Mouse (Mus musculus) adrenal gland, postnatal 25 days (tissue): Measurements from ENCODE around the gene Top3b. TPM values are rescaled to one million over a fixed set of nuclear protein-coding genes. Genes with fewer than 3 reads are reported as not detected.
"Not testable (repeated sequence)": the region's sequence is repeated elsewhere in the genome, so short reads cannot be mapped to it uniquely, and the experiment has no call there.

Source experiments
- DNase-seq: peaks from one replicate; pipeline ENCODE4 v3.0.0; 2021; ENCODE audit warnings: mixed read lengths
- total RNA-seq: library from RNA; stranded (reverse); gene quantifications from 2 replicates; pipeline ENCODE4 v1.2.3, GENCODE M21; 2021

Gene Top3b
- total RNA-seq, 1 experiment from 2014 or later, result 74.9 TPM

- DNase-seq, result no peak
These were observed 26.6 kb downstream of the Top3b start for GRCm38 (mm10) chr16:16897056-16897584.

GRCm38 (mm10) chr16:16902329-16902728 lies 31.8 kb downstream of the Top3b start:
- DNase-seq, result no peak

- no peak for DNase-seq
These were observed 32.7 kb downstream of the Top3b start for GRCm38 (mm10) chr16:16903188-16903587.

- DNase-seq, result peak; percentile 61
These were observed 37.3 kb downstream of the Top3b start for GRCm38 (mm10) chr16:16907799-16908198.

- DNase-seq, result peak; percentile 75
These were observed 41.4 kb downstream of the Top3b start for GRCm38 (mm10) chr16:16911641-16912597.

- DNase-seq, result no peak
These were observed 42.9 kb downstream of the Top3b start for GRCm38 (mm10) chr16:16913440-16913839.

- DNase-seq, result peak; percentile 28
These were observed 48.0 kb downstream of the Top3b start for GRCm38 (mm10) chr16:16918441-16919117.

GRCm38 (mm10) chr16:16921021-16921435 lies 50.5 kb downstream of the Top3b start:
- peak; percentile 58 for DNase-seq

GRCm38 (mm10) chr16:16924481-16924880 lies 53.9 kb downstream of the Top3b start:
- DNase-seq, result peak; percentile 31

- no peak for DNase-seq
These were observed 56.0 kb downstream of the Top3b start for GRCm38 (mm10) chr16:16926536-16926935.

- not testable (repeated sequence) for DNase-seq
These were observed 58.4 kb downstream of the Top3b start for GRCm38 (mm10) chr16:16928908-16929307.

- DNase-seq, result no peak
These were observed 59.8 kb downstream of the Top3b start for GRCm38 (mm10) chr16:16930326-16930725.

- DNase-seq, result no peak
These were observed 60.3 kb downstream of the Top3b start for GRCm38 (mm10) chr16:16930810-16931296.

GRCm38 (mm10) chr16:16939543-16939942 lies 69.0 kb downstream of the Top3b start:
- DNase-seq, result no peak

- DNase-seq, result no peak
These were observed 70.5 kb downstream of the Top3b start for GRCm38 (mm10) chr16:16941078-16941477.

Other genes with a start within 250 kb of the Top3b start
- not detected in 2 replicates for gene Olfr19, start 194.3 kb upstream of the Top3b start, total RNA-seq
- 0.15 TPM in 1 of 2 replicates, not detected in the other for gene Spag6l, start 41.3 kb upstream of the Top3b start, total RNA-seq
- not detected in 2 replicates for gene Igll1, start 6.8 kb upstream of the Top3b start, total RNA-seq
- gene Vpreb1, start 107 bp downstream of the Top3b start, total RNA-seq, result 0.91 TPM in 1 of 2 replicates, not detected in the other
- gene Ppm1f, start 25.7 kb downstream of the Top3b start, total RNA-seq, result 42.7 and 45.4 TPM in 2 replicates
- gene Mapk1, start 112.6 kb downstream of the Top3b start, total RNA-seq, result 209 and 252 TPM in 2 replicates
- 10.0 and 11.7 TPM in 2 replicates for gene Ypel1, start 199.0 kb downstream of the Top3b start, total RNA-seq
- gene Ppil2, start 240.5 kb downstream of the Top3b start, total RNA-seq, result 101 and 118 TPM in 2 replicates